Mouse (Mus musculus) forebrain, embryonic 16.5 days (tissue): ENCODE results near the gene Myrf. TPM values are rescaled to one million over a fixed set of nuclear protein-coding genes. Genes with fewer than 3 reads are reported as not detected.

Source experiments
- ATAC-seq: fragments of 200-750 bp; cut with Nextera tagmentation; 2 replicates; pipeline ENCODE4 v1.8.0; 2017; ENCODE audit warnings: mild to moderate bottlenecking, moderate library complexity
- H3K27ac ChIP-seq: fragments of 300-500 bp; sonication (generic); 2 replicates; pipeline ENCODE4 v1.5.1; 2014; ENCODE audit warnings: low read length, control low read depth
- H3K27me3 ChIP-seq: fragments of 300-500 bp; sonication (generic); replicated peaks from 2 replicates; pipeline ENCODE4 v1.6.1; 2014; ENCODE audit warnings: low read length; ENCODE audit not compliant: control insufficient read depth, insufficient read depth
- H3K36me3 ChIP-seq: fragments of 300-500 bp; sonication (generic); 2 replicates; pipeline ENCODE4 v1.6.1; 2014; ENCODE audit not compliant: control insufficient read depth, insufficient read depth
- H3K4me1 ChIP-seq: fragments of 300-500 bp; sonication (generic); replicated peaks from 2 replicates; pipeline ENCODE4 v1.6.1; 2014; ENCODE audit warnings: low read length; ENCODE audit not compliant: control insufficient read depth, insufficient read depth
- H3K4me2 ChIP-seq: fragments of 300-500 bp; sonication (generic); 2 replicates; pipeline ENCODE4 v1.6.1; 2014; ENCODE audit warnings: mild to moderate bottlenecking, low read length, control low read depth
- H3K4me3 ChIP-seq: fragments of 300-500 bp; sonication (generic); replicated peaks from 2 replicates; pipeline ENCODE4 v1.5.1; 2014; ENCODE audit warnings: mild to moderate bottlenecking, low read length, control low read depth
- H3K9ac ChIP-seq: fragments of 300-500 bp; sonication (generic); replicated peaks from 2 replicates; pipeline ENCODE4 v1.6.1; 2014; ENCODE audit warnings: low read depth, low read length, control low read depth
- H3K9me3 ChIP-seq: fragments of 300-500 bp; sonication (generic); 2 replicates; pipeline ENCODE4 v1.6.1; 2016; ENCODE audit warnings: low read length; ENCODE audit not compliant: control insufficient read depth
- WGBS: fragments of 180-500 bp; shearing (Covaris S2); extraction: QIAGEN DNeasy Blood & Tissue Kit; methylation state at CpG from one replicate; pipeline ENCODE4 v1.1.7; 2014; 5-methylcytosine and 5-hydroxymethylcytosine counted together
- polyA plus RNA-seq: library from polyadenylated mRNA; unstranded; fragments of >200 nt; fragmentation: Nextera tagmentation; extraction: Ambion mirVana; gene quantifications from 2 replicates; pipeline ENCODE4 v1.2.1, GENCODE M21; 2015

Gene Myrf
- polyA plus RNA-seq, 1 experiment from 2014 or later: 0.30 TPM

DNA sequence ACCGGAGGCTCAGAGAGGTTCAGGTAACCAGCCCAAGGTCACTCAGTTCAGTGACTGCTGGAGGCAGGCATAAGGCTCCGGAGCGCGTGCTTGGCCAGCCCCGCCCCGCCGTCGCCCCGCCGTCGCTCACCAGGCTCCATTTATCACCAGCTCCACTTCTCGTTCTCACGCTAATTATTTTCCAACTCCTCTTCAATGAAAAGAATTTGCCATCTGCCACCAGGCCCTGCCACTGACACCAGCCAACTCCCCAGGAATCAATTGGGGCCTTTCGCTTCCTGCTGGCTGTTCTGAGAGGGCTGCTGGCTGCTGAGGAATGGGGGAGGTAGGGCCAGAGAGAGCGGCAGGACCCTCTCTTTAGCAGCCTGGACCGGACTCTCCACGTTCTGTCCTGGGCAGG is 36.8 kb upstream of the Myrf start:
- Histone ChIP-seq H3K9ac (no peak overlapping the region), H3K9me3 (no peaks in the 10 kb centered on the region), H3K36me3 (no peaks in the 10 kb centered on the region), H3K27me3 (no peaks in the 10 kb centered on the region), H3K4me3 (no peak overlapping the region), H3K4me2 (peak overlapping the region; percentile 4; the same call in 1 of the 2 replicates), H3K4me1 (peaks cover 38% of the 10 kb centered on the region), H3K27ac (peak overlapping the region; percentile 21; the same call in 1 of the 2 replicates)
- peak; percentile 54 for ATAC-seq
- under 1% methylated on average over 17 of the region's 17 CpGs for WGBS

DNA sequence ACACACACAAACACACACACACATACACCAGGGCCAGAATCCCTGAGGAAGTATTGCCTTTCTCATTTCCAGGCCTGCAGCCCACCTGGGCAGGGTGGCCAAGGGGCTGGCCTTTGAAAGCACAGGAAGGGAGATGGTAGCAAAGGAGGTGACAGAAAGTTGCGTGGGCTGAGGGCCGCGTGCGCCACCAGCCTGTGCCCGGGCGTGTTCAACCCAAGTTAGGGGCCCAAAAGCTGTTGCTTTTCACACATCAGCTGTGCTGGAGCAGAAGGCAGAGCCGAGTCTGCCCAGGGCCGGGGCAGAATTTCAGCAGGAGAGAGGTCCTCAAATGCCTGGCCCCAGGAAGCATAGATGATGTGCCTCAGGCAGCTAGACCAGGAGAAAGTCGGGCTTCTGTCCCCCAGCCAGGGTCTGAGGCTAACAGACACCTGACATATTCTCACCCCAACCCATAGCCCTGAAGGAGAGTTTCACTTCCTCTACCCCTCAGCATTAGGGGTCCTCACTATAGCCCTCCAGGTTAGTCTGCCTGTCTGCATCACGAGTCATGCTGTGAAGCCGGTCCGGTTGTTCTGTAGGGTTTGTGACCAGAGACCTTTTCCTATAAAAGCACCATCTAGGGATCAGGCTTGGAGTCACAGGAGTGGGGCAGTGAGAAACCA is 36.1 kb upstream of the Myrf start:
- 57% methylated on average over 12 of the region's 12 CpGs for WGBS
- H3K4me2 ChIP-seq: no peak overlapping the region; the same call in 1 of the 2 replicates
- no peak for ATAC-seq
- peaks cover 38% of the 10 kb centered on the region for H3K4me1 ChIP-seq
- no peak overlapping the region for H3K9ac ChIP-seq
- H3K36me3 ChIP-seq: no peaks in the 10 kb centered on the region
- H3K4me3 ChIP-seq: no peak overlapping the region
- no peaks in the 10 kb centered on the region for H3K9me3 ChIP-seq
- no peaks in the 10 kb centered on the region for H3K27me3 ChIP-seq
- 0 out of 2 replicates have a peak overlapping the region, but pooled peaks have one; percentile 21 for H3K27ac ChIP-seq

DNA sequence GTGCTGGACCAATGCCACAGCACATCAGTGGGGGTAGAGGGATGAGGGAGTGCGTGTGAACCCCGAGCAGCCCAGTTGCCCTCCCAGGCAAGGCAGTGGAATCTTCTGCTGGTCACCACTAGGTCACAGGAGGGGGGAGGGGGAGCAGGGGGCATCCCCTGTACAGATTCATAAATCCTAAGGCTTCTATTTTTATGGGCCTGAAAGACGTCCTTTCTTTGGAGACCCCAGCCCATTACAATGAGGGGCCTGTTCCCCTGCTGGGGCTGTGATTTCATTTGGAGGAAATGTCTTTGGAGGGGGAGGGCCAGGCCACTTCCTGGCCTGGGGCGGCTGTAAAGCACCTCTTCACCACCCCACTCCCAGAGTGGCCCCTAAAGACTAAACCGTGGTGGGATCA is 33.5 kb upstream of the Myrf start:
- no peak for ATAC-seq
- H3K4me1 ChIP-seq: peaks cover 37% of the 10 kb centered on the region
- H3K4me2 ChIP-seq: no peak overlapping the region
- no peak overlapping the region for H3K27ac ChIP-seq
- H3K9ac ChIP-seq: no peak overlapping the region
- no peaks in the 10 kb centered on the region for H3K27me3 ChIP-seq
- WGBS: 29% methylated on average over 5 of the region's 5 CpGs
- no peaks in the 10 kb centered on the region for H3K9me3 ChIP-seq
- H3K4me3 ChIP-seq: no peak overlapping the region
- no peaks in the 10 kb centered on the region for H3K36me3 ChIP-seq

DNA sequence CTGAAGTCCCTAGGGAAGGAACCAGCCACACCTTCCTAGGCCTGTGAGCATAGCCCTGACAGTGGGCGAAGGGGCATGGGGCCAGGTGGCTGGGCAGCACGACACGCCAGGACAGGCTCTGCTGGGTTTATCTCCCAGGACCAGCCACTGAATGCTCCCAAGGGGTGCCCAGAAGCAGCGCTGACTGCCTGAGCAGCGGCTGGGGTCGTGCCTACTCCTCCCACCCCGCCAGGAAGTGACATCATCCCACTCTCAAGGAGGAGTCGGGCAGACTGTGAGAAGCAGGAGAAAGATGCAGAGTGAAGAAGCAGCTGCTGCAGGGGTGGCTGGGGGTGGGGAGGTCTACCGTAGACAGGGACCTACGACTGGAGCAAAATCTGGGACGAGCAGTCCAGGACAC is 32.2 kb upstream of the Myrf start:
- no peaks in the 10 kb centered on the region for H3K36me3 ChIP-seq
- peak overlapping the region; percentile 33; the same call in 1 of the 2 replicates for H3K4me2 ChIP-seq
- peak; percentile 67 for ATAC-seq
- no peaks in the 10 kb centered on the region for H3K9me3 ChIP-seq
- H3K27me3 ChIP-seq: no peaks in the 10 kb centered on the region
- H3K27ac ChIP-seq: no peak overlapping the region
- WGBS: 33% methylated on average over 11 of the region's 11 CpGs
- no peak overlapping the region; the same call in 1 of the 2 replicates for H3K4me3 ChIP-seq
- peak overlapping the region; percentile 33; the same call in 1 of the 2 replicates for H3K9ac ChIP-seq
- peaks cover 27% of the 10 kb centered on the region for H3K4me1 ChIP-seq

DNA sequence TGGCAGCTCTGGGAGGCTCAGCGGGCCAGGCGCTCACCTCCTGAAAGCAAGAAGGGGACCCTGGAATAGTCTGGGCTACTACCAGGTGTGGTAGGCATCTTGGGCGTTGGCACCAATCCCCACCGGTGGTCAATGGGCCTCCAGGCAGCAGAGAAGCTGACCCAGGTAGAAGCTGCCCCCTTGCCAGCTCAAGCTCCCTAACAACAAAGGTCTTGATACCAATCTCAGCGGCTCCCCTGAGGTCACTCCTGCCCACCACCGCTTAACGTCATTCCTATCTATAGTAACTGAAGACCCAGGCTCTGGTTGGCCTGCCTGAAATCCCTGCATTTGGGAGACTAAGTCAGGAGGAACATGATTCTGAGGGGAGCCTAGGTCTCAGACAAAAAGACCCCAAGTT is 31.0 kb upstream of the Myrf start:
- WGBS: 88% methylated on average over 7 of the region's 7 CpGs
- H3K4me1 ChIP-seq: peaks cover 15% of the 10 kb centered on the region
- ATAC-seq: no peak
- H3K4me2 ChIP-seq: no peak overlapping the region
- no peak overlapping the region for H3K9ac ChIP-seq
- no peaks in the 10 kb centered on the region for H3K9me3 ChIP-seq
- H3K27me3 ChIP-seq: no peaks in the 10 kb centered on the region
- H3K36me3 ChIP-seq: no peaks in the 10 kb centered on the region
- no peak overlapping the region for H3K27ac ChIP-seq
- H3K4me3 ChIP-seq: no peak overlapping the region

DNA sequence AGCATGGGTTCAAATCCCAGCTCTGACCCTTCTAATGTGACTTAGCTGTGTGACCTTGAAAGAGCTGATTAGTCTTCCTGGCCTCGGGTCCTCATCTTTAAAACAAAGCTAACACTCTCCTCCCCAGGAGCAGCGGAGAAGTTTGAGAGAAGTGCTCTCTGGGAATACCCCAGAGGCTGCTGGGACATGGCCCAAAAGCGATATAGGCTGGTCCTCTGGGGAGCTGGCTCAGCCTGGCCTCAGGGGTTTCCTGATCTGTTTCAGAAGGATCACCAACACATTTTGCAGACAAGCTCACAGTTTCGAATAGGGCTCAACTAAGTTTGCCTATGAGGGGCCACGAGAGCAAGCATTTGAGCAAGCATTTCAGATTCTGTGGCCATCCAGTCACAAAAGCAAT is 29.8 kb upstream of the Myrf start:
- Histone ChIP-seq H3K4me3 (no peak overlapping the region), H3K36me3 (no peaks in the 10 kb centered on the region), H3K4me1 (peaks cover 10% of the 10 kb centered on the region), H3K9ac (no peak overlapping the region), H3K4me2 (no peak overlapping the region), H3K9me3 (no peaks in the 10 kb centered on the region), H3K27me3 (no peaks in the 10 kb centered on the region), H3K27ac (no peak overlapping the region)
- no peak for ATAC-seq
- WGBS: 84% methylated on average over 5 of the region's 5 CpGs

DNA sequence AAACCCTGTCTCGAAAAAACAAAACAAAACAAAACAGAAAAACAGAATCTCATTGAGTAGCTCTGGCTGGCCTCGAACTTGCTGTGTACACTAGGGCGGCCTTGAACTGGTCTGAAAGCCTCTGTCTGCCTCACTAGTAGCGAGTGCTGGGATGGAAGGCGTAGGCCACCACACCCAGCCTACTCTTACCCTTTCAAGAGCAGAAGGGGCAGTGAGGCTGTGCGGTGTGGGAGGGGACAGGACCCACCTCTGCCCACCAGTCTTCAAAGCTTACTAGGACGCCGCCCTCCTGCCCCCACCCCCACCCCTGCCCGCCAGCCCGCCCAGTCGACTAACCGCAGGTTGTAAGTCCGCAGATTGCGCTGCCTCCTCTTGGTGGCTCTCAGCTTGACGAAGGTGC is 28.3 kb upstream of the Myrf start:
- H3K4me3 ChIP-seq: no peak overlapping the region
- peaks cover 10% of the 10 kb centered on the region for H3K4me1 ChIP-seq
- H3K36me3 ChIP-seq: no peaks in the 10 kb centered on the region
- H3K9ac ChIP-seq: no peak overlapping the region
- ATAC-seq: no peak
- H3K9me3 ChIP-seq: no peaks in the 10 kb centered on the region
- H3K27ac ChIP-seq: no peak overlapping the region
- no peak overlapping the region for H3K4me2 ChIP-seq
- H3K27me3 ChIP-seq: no peaks in the 10 kb centered on the region
- WGBS: 89% methylated on average over 15 of the region's 15 CpGs

DNA sequence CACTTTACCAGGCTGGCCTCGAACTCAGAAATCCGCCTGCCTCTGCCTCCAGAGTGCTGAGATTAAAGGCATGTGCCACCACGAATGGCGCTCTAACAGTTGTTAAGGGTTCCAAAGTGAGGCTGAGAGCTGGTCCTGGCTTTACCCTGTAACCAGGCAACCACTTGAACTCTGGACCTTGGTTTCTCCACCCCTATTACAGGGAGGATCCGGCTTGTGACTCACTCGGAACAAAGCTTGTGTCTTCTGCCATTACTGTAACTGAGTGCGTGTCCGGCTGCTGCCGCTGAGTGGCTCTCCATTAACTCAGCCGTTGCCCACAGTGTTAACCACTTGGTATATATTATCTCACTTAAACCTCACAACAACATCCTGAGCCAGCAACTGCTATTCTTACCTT is 27.4 kb upstream of the Myrf start:
- no peak overlapping the region for H3K4me3 ChIP-seq
- peaks cover 4% of the 10 kb centered on the region for H3K4me1 ChIP-seq
- 88% methylated on average over 10 of the region's 10 CpGs for WGBS
- no peaks in the 10 kb centered on the region for H3K36me3 ChIP-seq
- no peak for ATAC-seq
- H3K9ac ChIP-seq: no peak overlapping the region
- no peaks in the 10 kb centered on the region for H3K9me3 ChIP-seq
- no peak overlapping the region for H3K4me2 ChIP-seq
- no peaks in the 10 kb centered on the region for H3K27me3 ChIP-seq
- no peak overlapping the region for H3K27ac ChIP-seq

DNA sequence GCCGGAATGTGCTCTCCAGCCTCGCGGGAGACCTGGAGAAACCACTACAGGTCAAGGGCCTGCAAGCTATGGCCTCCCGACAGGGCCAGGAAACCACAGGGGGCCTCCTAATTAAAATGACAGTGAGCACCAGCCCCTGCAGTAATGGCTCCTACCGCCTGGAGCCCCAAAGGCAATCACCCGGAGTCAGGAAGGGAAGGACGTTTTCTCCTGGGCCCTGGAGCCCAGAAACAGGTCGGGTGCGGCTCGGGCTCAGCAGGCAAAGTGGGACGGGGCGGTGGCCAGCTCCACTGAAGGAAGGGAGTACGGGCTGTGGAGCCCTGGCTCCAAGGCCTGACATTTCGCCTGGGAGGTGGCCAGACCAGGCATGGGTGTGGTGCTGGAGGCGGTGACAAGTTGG is 26.5 kb upstream of the Myrf start:
- Histone ChIP-seq H3K9me3 (no peaks in the 10 kb centered on the region), H3K4me2 (no peak overlapping the region), H3K4me1 (no peaks in the 10 kb centered on the region), H3K27ac (no peak overlapping the region), H3K9ac (no peak overlapping the region), H3K27me3 (no peaks in the 10 kb centered on the region), H3K36me3 (no peaks in the 10 kb centered on the region), H3K4me3 (no peak overlapping the region)
- WGBS: 21% methylated on average over 15 of the region's 15 CpGs
- 0 out of 2 replicates have a peak, but pooled peaks have one; percentile 18 for ATAC-seq
